Mouse (Mus musculus): ENCODE data around the gene Nubp2.

DNA sequence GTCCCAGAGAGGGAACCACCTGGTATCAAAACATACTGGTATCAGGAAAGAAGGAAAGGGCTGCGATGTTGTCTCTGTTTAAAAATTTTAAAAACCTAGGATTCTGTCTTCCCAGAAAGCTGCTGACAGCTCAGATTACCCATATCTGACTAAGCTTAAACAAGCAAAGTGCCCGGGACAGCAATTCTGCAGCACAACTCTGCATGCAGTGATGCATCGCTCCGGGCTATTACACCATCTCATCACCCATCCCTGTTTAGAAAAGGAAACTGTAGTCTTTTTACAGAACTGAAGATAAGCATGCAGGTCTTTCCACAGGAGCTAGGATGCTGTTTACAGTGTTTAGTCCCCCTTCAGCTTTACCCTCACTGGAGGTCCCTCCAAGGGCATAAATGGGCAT lies 48.8 kb upstream of the Nubp2 start:
- TF ChIP-seq CTCF (IDR thresholded peaks at IDR 0.05; ENCODE audit: borderline replicate concordance, insufficient read depth, low read depth, low read length): no peak
- no peak for TF ChIP-seq POLR2A (IDR thresholded peaks at IDR 0.05; ENCODE audit: borderline replicate concordance, insufficient read depth, low read length)

Data from cerebellum, adult 2 months (tissue).